Mouse (Mus musculus): Measurements from ENCODE around the gene Cd22.

DNA sequence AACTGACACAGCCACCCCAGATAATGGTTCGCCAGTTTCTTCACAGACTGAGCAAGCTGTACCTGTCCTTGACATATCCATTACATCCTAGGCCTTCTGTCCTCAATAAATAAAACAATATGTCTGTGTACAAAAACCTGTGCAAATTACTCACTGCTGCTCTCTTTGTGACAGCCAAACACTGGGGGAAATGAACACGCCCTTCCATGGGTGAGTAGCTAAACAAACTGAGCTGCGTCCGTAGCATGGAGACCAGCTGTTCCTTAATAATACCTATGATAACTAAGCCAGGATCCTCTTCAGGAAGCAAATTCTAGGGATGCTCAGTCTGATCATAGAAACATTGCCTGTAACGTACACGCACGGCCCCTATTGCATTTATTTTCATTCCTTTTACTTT lies 8.6 kb upstream of the Cd22 start:
- TF ChIP-seq CTCF (IDR thresholded peaks at IDR 0.05; ENCODE audit: control insufficient read depth, insufficient read depth, insufficient replicate concordance, low read depth, low read length) (no peak), POLR2A (IDR thresholded peaks at IDR 0.05; ENCODE audit: control insufficient read depth, low read depth, low read length) (no peak)

Measured in testis, adult 2 months (tissue).